Mouse (Mus musculus): ENCODE data around the gene Cdcp2. TPM values are rescaled to one million over a fixed set of nuclear protein-coding genes. Genes with fewer than 3 reads are reported as not detected.

Gene Cdcp2
- total and polyA plus RNA-seq, 3 experiments: 6.9 to 16.9 (median 13.4) TPM

DNA sequence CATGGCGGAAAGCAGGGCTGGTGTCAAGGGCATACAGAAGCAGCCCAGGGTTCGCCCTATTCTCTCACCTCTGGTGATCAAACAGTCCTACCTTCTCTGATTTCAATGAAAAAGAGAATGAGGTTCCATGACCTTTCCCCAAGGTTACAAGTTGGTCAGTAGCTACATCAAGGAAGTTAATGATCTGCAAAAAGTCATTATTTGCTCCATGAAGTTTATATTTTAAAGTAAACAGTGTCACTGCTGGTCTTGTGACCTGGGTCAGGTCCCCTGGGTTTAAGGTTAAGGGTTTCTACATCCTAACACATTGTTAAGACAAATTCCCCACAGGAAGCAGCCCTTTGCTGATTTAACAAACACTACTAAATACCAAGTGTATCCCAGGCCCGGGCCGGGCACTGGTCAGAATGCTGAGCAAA lies 60.3 kb downstream of the Cdcp2 start:
- TF ChIP-seq SIN3A (IDR thresholded peaks at IDR 0.05; ENCODE audit: low read length): no peak
- TF ChIP-seq CHD1 (IDR thresholded peaks at IDR 0.05; ENCODE audit: low read depth, low read length): no peak
- TF ChIP-seq MEF2A (IDR thresholded peaks at IDR 0.05; ENCODE audit: borderline replicate concordance, low read depth, low read length): no peak
- TF ChIP-seq MXI1 (IDR thresholded peaks at IDR 0.05; ENCODE audit: low read depth, low read length): no peak
- no peak for TF ChIP-seq CTCF (conservative IDR thresholded peaks at IDR 0.05 in 1 of 2, IDR thresholded peaks at IDR 0.05 in 1 of 2; ENCODE audit: low read depth in 2 of 2, low read length in 2 of 2)
- no peak for TF ChIP-seq CHD2 (IDR thresholded peaks at IDR 0.05; ENCODE audit: low read length)
- TF ChIP-seq ZMIZ1 (IDR thresholded peaks at IDR 0.05; ENCODE audit: low read depth, low read length): no peak
- no peak for TF ChIP-seq RAD21 (IDR thresholded peaks at IDR 0.05; ENCODE audit: low read depth, low read length)
- no peak for TF ChIP-seq POLR2A (IDR thresholded peaks at IDR 0.05; ENCODE audit: low read depth, low read length)
- no peak for TF ChIP-seq NELFE (IDR thresholded peaks at IDR 0.05; ENCODE audit: low read depth, low read length)
- dilution Hi-C loops (cut with MboI; ENCODE audit: extremely low pct_ligation_motif_present, extremely low pct_unique_long_range_greater_than_20kb, low sequenced_read_pairs): no loop called here
- H3K27me3 ChIP-seq (replicated peaks): no peaks in the 10 kb centered on the region
- H3K27ac ChIP-seq (ENCODE audit: insufficient read depth, low read depth): no peak overlapping the region
- no peaks in the 10 kb centered on the region for H3K79me2 ChIP-seq (replicated peaks; ENCODE audit: control insufficient read depth, extremely low read depth, insufficient read depth, poor library complexity, severe bottlenecking)
- H3K9me3 ChIP-seq (replicated peaks; ENCODE audit: low read length): no peaks in the 10 kb centered on the region
- H3K36me3 ChIP-seq (replicated peaks in 1 of 2; ENCODE audit: control insufficient read depth in 1 of 2, insufficient read depth in 1 of 2, low read length in 1 of 2): peaks cover 53 to 90% of the 10 kb centered on the region in 2 experiments
- H3K4me2 ChIP-seq (ENCODE audit: insufficient read depth, low read depth, poor library complexity, severe bottlenecking): no peak overlapping the region
- in situ Hi-C loops (cut with MboI; ENCODE audit: low pct_ligation_motif_present, low pct_unique_long_range_greater_than_20kb, low sequenced_read_pairs): loop anchor here (25.0 kb wide), 1 partner anchor 520 kb away; no protein-coding TSS in a partner anchor
- no peak for DNase-seq (ENCODE audit: extremely low read depth)
- H3K4me1 ChIP-seq (ENCODE audit: control insufficient read depth in 1 of 2, insufficient read depth in 2 of 2): no peaks in the 10 kb centered on the region
- H3K9ac ChIP-seq (ENCODE audit: insufficient read depth, low read depth): no peak overlapping the region
- H3K4me3 ChIP-seq (replicated peaks in 1 of 3; ENCODE audit: low read depth in 2 of 3, low read length in 2 of 3, poor library complexity in 1 of 3): no peak overlapping the region

- DNase-seq (ENCODE audit: extremely low read depth): no peak
- H3K4me1 ChIP-seq (ENCODE audit: control insufficient read depth in 1 of 2, insufficient read depth in 2 of 2): peaks cover 0 to 1% of the 10 kb centered on the region in 2 experiments; a peak in 1 of 4 replicates
- peaks cover 53 to 94% of the 10 kb centered on the region in 2 experiments for H3K36me3 ChIP-seq (replicated peaks in 1 of 2; ENCODE audit: control insufficient read depth in 1 of 2, insufficient read depth in 1 of 2, low read length in 1 of 2)
- no peak overlapping the region for H3K27ac ChIP-seq (ENCODE audit: insufficient read depth, low read depth)
- no peaks in the 10 kb centered on the region for H3K9me3 ChIP-seq (replicated peaks; ENCODE audit: low read length)
- H3K4me3 ChIP-seq (replicated peaks in 1 of 3; ENCODE audit: low read depth in 2 of 3, low read length in 2 of 3, poor library complexity in 1 of 3): no peak overlapping the region
- H3K4me2 ChIP-seq (ENCODE audit: insufficient read depth, low read depth, poor library complexity, severe bottlenecking): no peak overlapping the region
- no peak for TF ChIP-seq CTCF (conservative IDR thresholded peaks at IDR 0.05 in 1 of 2, IDR thresholded peaks at IDR 0.05 in 1 of 2; ENCODE audit: low read depth in 2 of 2, low read length in 2 of 2)
- no peak for TF ChIP-seq USF1 (IDR thresholded peaks at IDR 0.05; ENCODE audit: low read depth, low read length)
- no peak for TF ChIP-seq POLR2A (IDR thresholded peaks at IDR 0.05; ENCODE audit: low read depth, low read length)
- no peak for TF ChIP-seq ZMIZ1 (IDR thresholded peaks at IDR 0.05; ENCODE audit: low read depth, low read length)
- TF ChIP-seq MAX (IDR thresholded peaks at IDR 0.05; ENCODE audit: low read length): no peak
- TF ChIP-seq JUN (IDR thresholded peaks at IDR 0.05; ENCODE audit: insufficient read depth, low read depth, low read length): no peak
- no peak for TF ChIP-seq NRF1 (IDR thresholded peaks at IDR 0.05; ENCODE audit: low read depth, low read length)
- no peak for TF ChIP-seq MEF2A (IDR thresholded peaks at IDR 0.05; ENCODE audit: borderline replicate concordance, low read depth, low read length)
- no peak for TF ChIP-seq ELF1 (IDR thresholded peaks at IDR 0.05; ENCODE audit: low read depth, low read length)
- TF ChIP-seq PAX5 (IDR thresholded peaks at IDR 0.05; ENCODE audit: low read length): no peak
- TF ChIP-seq ZC3H11A (IDR thresholded peaks at IDR 0.05; ENCODE audit: low read depth, low read length): no peak
- no peak for TF ChIP-seq CHD2 (IDR thresholded peaks at IDR 0.05; ENCODE audit: low read length)
- no peak for TF ChIP-seq KAT2A (IDR thresholded peaks at IDR 0.05; ENCODE audit: insufficient replicate concordance, low read length)
- TF ChIP-seq UBTF (IDR thresholded peaks at IDR 0.05; ENCODE audit: low read depth, low read length): no peak
- H3K27me3 ChIP-seq (replicated peaks): no peaks in the 10 kb centered on the region
- dilution Hi-C loops (cut with MboI; ENCODE audit: extremely low pct_ligation_motif_present, extremely low pct_unique_long_range_greater_than_20kb, low sequenced_read_pairs) (no loop called here), in situ Hi-C loops (cut with MboI; ENCODE audit: low pct_ligation_motif_present, low pct_unique_long_range_greater_than_20kb, low sequenced_read_pairs) (loop anchor here (25.0 kb wide), 1 partner anchor 522 kb away; no protein-coding TSS in a partner anchor)
- H3K9ac ChIP-seq (ENCODE audit: insufficient read depth, low read depth): no peak overlapping the region
- H3K79me2 ChIP-seq (replicated peaks; ENCODE audit: control insufficient read depth, extremely low read depth, insufficient read depth, poor library complexity, severe bottlenecking): no peaks in the 10 kb centered on the region
Measured at GRCm38 (mm10) chr4:107159166-107159773, 62.6 kb downstream of the Cdcp2 start.
